8 mouse cellular contexts compared by ENCODE assay signal in genomic region chr6:38736240-38736639, GRCm38 (mm10).
DNase-seq lines count a peak whose midpoint lies in the region; ATAC-seq and TF ChIP-seq lines count a peak whose summit lies in the region.

No protein-coding gene starts in this region.

- DNase-seq in CD4-positive, CD25-positive, alpha-beta regulatory T cell, adult 2 months (ENCODE audit: low read depth, low spot score), result peak; percentile 87
- peak; percentile 90 for DNase-seq in brain, adult 2 months (ENCODE audit: low read depth, low spot score)
- peak; percentile 91 for DNase-seq in kidney, postnatal 0 days (ENCODE audit: low spot score)
- DNase-seq in liver, result peak; percentile 82
- DNase-seq in splenic B cell, adult 2 months (ENCODE audit: low read depth, low spot score), result peak; percentile 83

- H3K4me2 ChIP-seq in heart, embryonic 14.5 days (ENCODE audit: low read length), result no peak overlapping the region
- H3K4me2 ChIP-seq in kidney, postnatal 0 days (ENCODE audit: low read length), result no peak overlapping the region

- TF ChIP-seq CTCF in kidney, postnatal 0 days (IDR thresholded peaks at IDR 0.05; ENCODE audit: low read depth), result peak; percentile 97

- H3K4me3 ChIP-seq in heart, embryonic 14.5 days (ENCODE audit: control insufficient read depth in 1 of 2, insufficient read depth in 1 of 2, low read depth in 1 of 2, low read length in 2 of 2), result no peak overlapping the region
- no peak overlapping the region for H3K4me3 ChIP-seq in kidney, postnatal 0 days (replicated peaks; ENCODE audit: low read depth, low read length)

- H3K9ac ChIP-seq in heart, embryonic 14.5 days (ENCODE audit: low read length), result no peak overlapping the region
- no peak overlapping the region for H3K9ac ChIP-seq in kidney, postnatal 0 days (ENCODE audit: low read depth, low read length)

- peaks cover 38% of the 10 kb centered on the region for H3K36me3 ChIP-seq in heart, embryonic 14.5 days (ENCODE audit: control insufficient read depth, insufficient read depth, low read length)
- peaks cover 45% of the 10 kb centered on the region for H3K36me3 ChIP-seq in kidney, postnatal 0 days (ENCODE audit: insufficient read depth, low read length)
- H3K36me3 ChIP-seq in splenic B cell, adult 2 months (ENCODE audit: control insufficient read depth, insufficient read depth, low read length, poor library complexity, severe bottlenecking), result no peaks in the 10 kb centered on the region; the same call in 1 of the 2 replicates

- peak; percentile 85 for ATAC-seq in erythroid progenitor cell, adult 5-6 weeks (replicated peaks; ENCODE audit: low FRiP score, poor library complexity, severe bottlenecking)
- ATAC-seq in heart, embryonic 14.5 days (ENCODE audit: insufficient number of reproducible peaks, insufficient read depth, low FRiP score, low read depth), result peak; percentile 63; the same call in 1 of the 2 replicates
- ATAC-seq in kidney, postnatal 0 days (replicated peaks; ENCODE audit: low FRiP score, low read depth), result peak; percentile 68; the same call in 1 of the 2 replicates
- peak; percentile 77 for ATAC-seq in monocyte, adult 5-6 weeks (replicated peaks; ENCODE audit: insufficient number of reproducible peaks, low FRiP score, low TSS enrichment, poor library complexity, severe bottlenecking)

- H3K4me1 ChIP-seq in heart, embryonic 14.5 days (ENCODE audit: control insufficient read depth in 2 of 2, insufficient read depth in 2 of 2, low read length in 2 of 2), result 0 out of 4 replicates have a peak, but pooled peaks cover 0 to 2% of the 10 kb centered on the region in 2 experiments
- no peaks in the 10 kb centered on the region for H3K4me1 ChIP-seq in kidney, postnatal 0 days (replicated peaks; ENCODE audit: insufficient read depth, low read length)

- WGBS in heart, embryonic 14.5 days, result 18% methylated on average over 4 of the region's 4 CpGs
- 24% methylated on average over 4 of the region's 4 CpGs for WGBS in kidney, postnatal 0 days

- H3K27ac ChIP-seq in heart, embryonic 14.5 days (replicated peaks in 1 of 2; ENCODE audit: control insufficient read depth in 1 of 2, insufficient read depth in 1 of 2, low read depth in 2 of 2, low read length in 2 of 2), result no peak overlapping the region
- no peak overlapping the region for H3K27ac ChIP-seq in kidney, postnatal 0 days

- H3K9me3 ChIP-seq in heart, embryonic 14.5 days (ENCODE audit: control insufficient read depth, low read length), result no peaks in the 10 kb centered on the region
- H3K9me3 ChIP-seq in kidney, postnatal 0 days (replicated peaks; ENCODE audit: low read length), result no peaks in the 10 kb centered on the region

- H3K27me3 ChIP-seq in heart, embryonic 14.5 days (ENCODE audit: control insufficient read depth, insufficient read depth, low read length), result no peaks in the 10 kb centered on the region
- H3K27me3 ChIP-seq in kidney, postnatal 0 days (ENCODE audit: insufficient read depth, low read length), result no peaks in the 10 kb centered on the region
- H3K27me3 ChIP-seq in splenic B cell, adult 2 months (ENCODE audit: control insufficient read depth, insufficient read depth, low read length, poor library complexity, severe bottlenecking), result no peaks in the 10 kb centered on the region
